Mouse (Mus musculus) limb, embryonic 15.5 days (tissue): ENCODE measurements around the gene Dbi. TPM values are rescaled to one million over a fixed set of nuclear protein-coding genes. Genes with fewer than 3 reads are reported as not detected.

Experiments
- polyA plus RNA-seq: library from polyadenylated mRNA; unstranded; fragments of >200 nt; fragmentation: Nextera tagmentation; extraction: Ambion mirVana; gene quantifications from 2 replicates; pipeline ENCODE4 v1.2.1, GENCODE M21; 2015

Gene Dbi
- polyA plus RNA-seq, 1 experiment from 2014 or later, result 1,050 TPM

Other genes starting within 250 kb of the Dbi start
- gene Tmem177, start 207.9 kb downstream of the Dbi start, polyA plus RNA-seq, result 7.0 and 7.3 TPM in 2 replicates
- not detected in 2 replicates for gene Cfap221, start 123.8 kb downstream of the Dbi start, polyA plus RNA-seq
- gene Sctr, start 114.2 kb downstream of the Dbi start, polyA plus RNA-seq, result 0.26 TPM in 1 of 2 replicates, not detected in the other
- gene Tmem37, start 47.0 kb downstream of the Dbi start, polyA plus RNA-seq, result 7.6 and 9.4 TPM in 2 replicates
- gene 3110009E18Rik, start 109 bp upstream of the Dbi start, polyA plus RNA-seq, result 15.1 and 17.4 TPM in 2 replicates
- gene Steap3, start 151.6 kb upstream of the Dbi start, polyA plus RNA-seq, result 7.1 and 10.8 TPM in 2 replicates
- not detected in 2 replicates for gene C1ql2, start 219.5 kb upstream of the Dbi start, polyA plus RNA-seq